Mouse (Mus musculus) activated CD4-positive, CD25-positive, alpha-beta regulatory T cell, adult 4 months (primary cell): ENCODE results near the gene Dnajb13. TPM values are rescaled to one million over a fixed set of nuclear protein-coding genes. Genes with fewer than 3 reads are reported as not detected.

Source experiments
- polyA plus RNA-seq, 2 experiments: library from polyadenylated mRNA; unstranded; fragments of 100-300 nt; shearing (Covaris generic); gene quantifications; one replicate each; pipeline ENCODE4 v1.2.1; 2017

Dnajb13 gene
- polyA plus RNA-seq, 2 experiments from 2014 or later: 10.4 to 17.4 TPM

Other genes starting within 250 kb of the Dnajb13 start
- under 1 TPM in 1 of 2 experiments, not detected in 1; 0.26 TPM for gene P4ha3, start 229.4 kb downstream of the Dnajb13 start, polyA plus RNA-seq
- gene C2cd3, start 142.7 kb downstream of the Dnajb13 start, polyA plus RNA-seq: 10 to 100 TPM; 29.3 to 30.8 TPM
- gene Ppme1, start 142.7 kb downstream of the Dnajb13 start, polyA plus RNA-seq: 10 to 100 TPM; 21.7 to 27.2 TPM
- gene Ucp3, start 42.0 kb downstream of the Dnajb13 start, polyA plus RNA-seq: not detected
- 1,000 to 10,000 TPM; 1,097 to 1,340 TPM for gene Ucp2, start 21.6 kb downstream of the Dnajb13 start, polyA plus RNA-seq
- 10 to 100 TPM; 21.2 to 22.6 TPM for gene Coa4, start 22.1 kb upstream of the Dnajb13 start, polyA plus RNA-seq
- gene Rab6a, start 92.5 kb upstream of the Dnajb13 start, polyA plus RNA-seq: 10 to 100 TPM in 1 of 2 experiments, 1 to 10 TPM in 1; 8.7 to 12.6 TPM
- gene Mrpl48, start 93.3 kb upstream of the Dnajb13 start, polyA plus RNA-seq: 10 to 100 TPM; 60.1 to 76.0 TPM
- gene Plekhb1, start 147.5 kb upstream of the Dnajb13 start, polyA plus RNA-seq: under 1 TPM in 1 of 2 experiments, not detected in 1; 0.34 TPM
- 10 to 100 TPM; 17.3 to 18.0 TPM for gene Fam168a, start 191.7 kb upstream of the Dnajb13 start, polyA plus RNA-seq